Mouse (Mus musculus) MEL (cell line): ENCODE measurements around the gene Ncoa3. TPM values are rescaled to one million over a fixed set of nuclear protein-coding genes. Genes with fewer than 3 reads are reported as not detected.

Experiments
- DNase-seq: peaks from one replicate; pipeline ENCODE4 v3.0.0; 2011; ENCODE audit warnings: low read depth, low spot score
- H3K27ac ChIP-seq: 2 replicates; pipeline ENCODE4 v1.5.1; 2012; ENCODE audit warnings: low read depth, mild to moderate bottlenecking, control low read depth, low read length, moderate library complexity; ENCODE audit not compliant: control insufficient read depth
- H3K27me3 ChIP-seq, 2 experiments: fragments of 150-350 bp in 1 of 2; sonication (generic) in 1 of 2; 2 replicates each; pipeline ENCODE4 v1.6.1; 2012; ENCODE audit warnings: low read length in 2 of 2, mild to moderate bottlenecking in 2 of 2, improper control_type of control experiment in 1 of 2, moderate library complexity in 1 of 2; ENCODE audit not compliant: insufficient read depth in 2 of 2, control insufficient read depth in 1 of 2
- H3K36me3 ChIP-seq, 2 experiments: 2 replicates each; pipeline ENCODE4 v1.6.1; 2012 to 2014; ENCODE audit warnings: low read length in 2 of 2, improper control_type of control experiment in 1 of 2, inconsistent platforms in 1 of 2, mild to moderate bottlenecking in 1 of 2; ENCODE audit not compliant: insufficient read depth in 2 of 2, control insufficient read depth in 1 of 2
- H3K4me1 ChIP-seq, 2 experiments: fragments of 150-350 bp in 1 of 2; sonication (generic) in 1 of 2; 2 replicates each; pipeline ENCODE4 v1.6.1; 2012; ENCODE audit warnings: low read length in 2 of 2, improper control_type of control experiment in 1 of 2, mild to moderate bottlenecking in 1 of 2; ENCODE audit not compliant: insufficient read depth in 2 of 2, control insufficient read depth in 1 of 2
- H3K4me3 ChIP-seq, 2 experiments: fragments of 150-350 bp in 1 of 2; sonication (generic) in 1 of 2; 2 replicates each; pipeline ENCODE4 v1.5.1; 2012; ENCODE audit warnings: low read depth in 2 of 2, low read length in 2 of 2, mild to moderate bottlenecking in 2 of 2, moderate library complexity in 2 of 2, control low read depth in 1 of 2, improper control_type of control experiment in 1 of 2; ENCODE audit not compliant: control insufficient read depth in 1 of 2, insufficient read depth in 1 of 2
- H3K79me2 ChIP-seq: 2 replicates; pipeline ENCODE4 v1.6.1; 2012; ENCODE audit warnings: mild to moderate bottlenecking, low read length, moderate library complexity; ENCODE audit not compliant: control insufficient read depth, poor library complexity, insufficient read depth
- H3K9ac ChIP-seq: 2 replicates; pipeline ENCODE4 v1.6.1; 2012; ENCODE audit warnings: low read depth, mild to moderate bottlenecking, control low read depth, low read length, moderate library complexity; ENCODE audit not compliant: control insufficient read depth, poor library complexity, severe bottlenecking
- H3K9me3 ChIP-seq: fragments of 150-350 bp; sonication (generic); replicated peaks from 2 replicates; pipeline ENCODE4 v1.6.1; 2012; ENCODE audit warnings: mild to moderate bottlenecking, low read length, improper control_type of control experiment, moderate library complexity; ENCODE audit not compliant: insufficient read depth
- BHLHE40 ChIP-seq: IDR thresholded peaks from 2 replicates; pipeline ENCODE4 v1.6.1; 2012; ENCODE audit warnings: low read depth, mild to moderate bottlenecking, inconsistent platforms, low read length, improper control_type of control experiment, borderline replicate concordance
- CHD1 ChIP-seq: IDR thresholded peaks from 2 replicates; pipeline ENCODE4 v1.6.1; 2012; ENCODE audit warnings: low read depth, mild to moderate bottlenecking, inconsistent platforms, low read length, improper control_type of control experiment
- CTCF ChIP-seq, 3 experiments: IDR thresholded peaks in 2 of 3; conservative IDR thresholded peaks in 1 of 3; 2 replicates each; pipeline ENCODE4 v1.5.1; 2011 to 2012; ENCODE audit warnings: low read length in 3 of 3, low read depth in 2 of 3, mild to moderate bottlenecking in 2 of 3, improper control_type of control experiment in 1 of 3, inconsistent platforms in 1 of 3, mixed read lengths in 1 of 3, moderate library complexity in 1 of 3; ENCODE audit not compliant: control insufficient read depth in 1 of 3, insufficient read depth in 1 of 3, poor library complexity in 1 of 3, severe bottlenecking in 1 of 3
- EP300 ChIP-seq, 2 experiments: IDR thresholded peaks; 2 replicates each; pipeline ENCODE4 v1.6.1; 2011; ENCODE audit warnings: improper control_type of control experiment in 2 of 2, low read length in 2 of 2, low read depth in 1 of 2, mild to moderate bottlenecking in 1 of 2
- ETS1 ChIP-seq: IDR thresholded peaks from 2 replicates; pipeline ENCODE4 v1.6.1; 2012; ENCODE audit warnings: low read depth, mild to moderate bottlenecking, inconsistent platforms, low read length, improper control_type of control experiment, moderate library complexity
- GATA1 ChIP-seq: IDR thresholded peaks from 2 replicates; pipeline ENCODE4 v1.6.1; 2011; ENCODE audit warnings: low read depth, low read length, improper control_type of control experiment
- MAZ ChIP-seq: IDR thresholded peaks from 2 replicates; pipeline ENCODE4 v1.6.1; 2012; ENCODE audit warnings: low read depth, mild to moderate bottlenecking, inconsistent platforms, low read length, improper control_type of control experiment
- MEF2A ChIP-seq: IDR thresholded peaks from 2 replicates; pipeline ENCODE4 v1.6.1; 2014; ENCODE audit warnings: low read depth, mild to moderate bottlenecking, inconsistent platforms, low read length, improper control_type of control experiment; ENCODE audit not compliant: poor library complexity, insufficient replicate concordance, severe bottlenecking; ENCODE audit errors: extremely low read depth
- MXI1 ChIP-seq: IDR thresholded peaks from 2 replicates; pipeline ENCODE4 v1.6.1; 2011; ENCODE audit warnings: mild to moderate bottlenecking, low read depth, low read length, improper control_type of control experiment
- POLR2A ChIP-seq, 2 experiments: IDR thresholded peaks; 2 replicates each; pipeline ENCODE4 v1.6.1; 2011 to 2012; ENCODE audit warnings: low read length in 2 of 2, mild to moderate bottlenecking in 2 of 2, control low read depth in 1 of 2, improper control_type of control experiment in 1 of 2, low read depth in 1 of 2, moderate library complexity in 1 of 2; ENCODE audit not compliant: control insufficient read depth in 1 of 2, insufficient read depth in 1 of 2, poor library complexity in 1 of 2
- POLR2AphosphoS5 ChIP-seq: IDR thresholded peaks from 2 replicates; pipeline ENCODE4 v1.6.1; 2012; ENCODE audit warnings: low read depth, borderline replicate concordance, mild to moderate bottlenecking, inconsistent platforms, low read length, moderate library complexity, mixed read lengths
- TAL1 ChIP-seq: IDR thresholded peaks from 2 replicates; pipeline ENCODE4 v1.6.1; 2012; ENCODE audit warnings: mild to moderate bottlenecking, inconsistent platforms, low read length, moderate library complexity, mixed read lengths
- TCF12 ChIP-seq: IDR thresholded peaks from 2 replicates; pipeline ENCODE4 v1.6.1; 2014; ENCODE audit warnings: low read depth, mild to moderate bottlenecking, inconsistent platforms, low read length, improper control_type of control experiment, moderate library complexity
- UBTF ChIP-seq: IDR thresholded peaks from 2 replicates; pipeline ENCODE4 v1.6.1; 2012; ENCODE audit warnings: low read depth, mild to moderate bottlenecking, inconsistent platforms, low read length, improper control_type of control experiment, moderate library complexity, borderline replicate concordance; ENCODE audit not compliant: insufficient read depth
- ZKSCAN1 ChIP-seq: IDR thresholded peaks from 2 replicates; pipeline ENCODE4 v1.6.1; 2012; ENCODE audit warnings: low read depth, mild to moderate bottlenecking, inconsistent platforms, low read length, improper control_type of control experiment, moderate library complexity
- polyA plus RNA-seq, 2 experiments: library from polyadenylated mRNA; stranded (reverse) in 1 of 2; unstranded in 1 of 2; fragments of >175 nt in 1 of 2; fragments of >200 nt in 1 of 2; gene quantifications; 2 replicates each; pipeline versions ENCODE4 v1.2.1 to v1.2.4; 2012; ENCODE audit warnings: low replicate concordance in 2 of 2, low read depth in 1 of 2; ENCODE audit not compliant: insufficient read length in 2 of 2, insufficient read depth in 1 of 2, missing spikeins in 1 of 2
- total RNA-seq: library from RNA; depleted of rRNA; stranded (reverse); fragments of 300-350 nt; gene quantifications from 2 replicates; pipeline ENCODE4 v1.2.3, GENCODE M21; 2012

Ncoa3 gene
- total and polyA plus RNA-seq, 3 experiments: 5.7 to 19.8 (median 10.3) TPM

GRCm38 (mm10) chr2:165943113-165943512 lies 49.3 kb upstream of the Ncoa3 start:
- Histone ChIP-seq H3K36me3 (peaks cover 0 to 4% of the 10 kb centered on the region in 2 experiments; a peak in 2 of 4 replicates), H3K9me3 (no peaks in the 10 kb centered on the region), H3K9ac (no peak overlapping the region), H3K4me3 (no peak overlapping the region), H3K79me2 (no peaks in the 10 kb centered on the region), H3K27ac (no peak overlapping the region), H3K4me1 (peaks cover 1 to 11% of the 10 kb centered on the region in 2 experiments; a peak in 3 of 4 replicates), H3K27me3 (no peaks in the 10 kb centered on the region)
- no peak for DNase-seq
- TF ChIP-seq TAL1 (no peak), GATA1 (no peak), CHD1 (no peak), BHLHE40 (no peak), CTCF (IDR thresholded peaks at IDR 0.05 in 2 of 3, conservative IDR thresholded peaks at IDR 0.05 in 1 of 3; ENCODE audit: control insufficient read depth in 1 of 3, insufficient read depth in 1 of 3, low read depth in 2 of 3, low read length in 3 of 3, poor library complexity in 1 of 3, severe bottlenecking in 1 of 3) (no peak), UBTF (no peak)

DNA sequence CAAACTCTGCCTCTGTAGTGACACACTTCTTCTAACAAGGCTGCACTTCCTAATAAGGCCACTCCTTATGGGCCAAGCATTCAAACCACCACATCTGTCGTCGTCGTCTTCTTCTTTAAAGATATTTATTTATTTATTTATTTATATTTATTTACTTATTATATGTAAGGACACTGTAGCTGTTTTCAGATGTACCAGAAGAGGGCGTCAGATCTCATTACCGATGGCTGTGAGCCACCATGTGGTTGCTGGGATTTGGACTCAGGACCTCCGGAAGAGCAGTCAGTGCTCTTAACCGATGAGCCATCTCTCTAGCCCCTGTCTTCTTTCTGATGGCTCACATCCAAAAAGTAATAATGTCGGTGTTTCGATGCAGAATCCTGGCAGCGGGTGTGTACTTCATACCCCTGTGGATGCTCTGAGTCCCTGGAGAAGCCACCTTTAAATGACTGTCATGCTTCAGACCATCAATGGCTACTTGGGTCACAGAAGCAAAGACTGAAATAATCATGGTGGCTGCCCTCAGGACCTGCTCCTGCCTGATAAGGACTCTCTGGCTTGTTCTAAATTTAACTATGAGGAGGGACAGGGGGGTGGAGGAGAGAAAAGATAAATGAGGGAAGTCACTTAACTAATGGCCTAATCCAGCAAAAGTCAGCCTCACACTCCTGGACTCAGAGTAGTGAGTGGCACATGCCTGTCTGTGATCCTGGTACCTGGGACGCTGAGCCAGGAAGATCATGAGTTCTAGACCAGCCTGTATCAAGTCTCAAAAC lies 47.7 kb upstream of the Ncoa3 start:
- peak; percentile 39 for DNase-seq
- H3K27me3 ChIP-seq: no peaks in the 10 kb centered on the region
- no peak overlapping the region for H3K4me3 ChIP-seq
- H3K4me1 ChIP-seq: peaks cover 3 to 13% of the 10 kb centered on the region in 2 experiments; a peak in 3 of 4 replicates
- H3K79me2 ChIP-seq: no peaks in the 10 kb centered on the region
- H3K9ac ChIP-seq: no peak overlapping the region
- no peak overlapping the region for H3K27ac ChIP-seq
- no peaks in the 10 kb centered on the region for H3K9me3 ChIP-seq
- H3K36me3 ChIP-seq: peaks cover 0 to 7% of the 10 kb centered on the region in 2 experiments; a peak in 2 of 4 replicates
- peak; percentile 91; the same call in 1 of the 2 replicates for TF ChIP-seq MEF2A
- TF ChIP-seq ZKSCAN1: no peak
- TF ChIP-seq TCF12: peak; percentile 53; the same call in 1 of the 2 replicates
- peak; percentile 23 to 56; a peak in 3 of 4 replicates for TF ChIP-seq EP300 (IDR thresholded peaks at IDR 0.05; ENCODE audit: low read depth in 1 of 2, low read length in 2 of 2)
- no peak for TF ChIP-seq POLR2AphosphoS5
- peak; percentile 9; the same call in 1 of the 2 replicates for TF ChIP-seq ETS1
- TF ChIP-seq MXI1: no peak
- peak; percentile 61 for TF ChIP-seq GATA1
- TF ChIP-seq MAZ: no peak
- peak; percentile 80 for TF ChIP-seq TAL1
- peak; percentile 4 to 16 (median 14); a peak in 2 of 6 replicates for TF ChIP-seq CTCF (IDR thresholded peaks at IDR 0.05 in 2 of 3, conservative IDR thresholded peaks at IDR 0.05 in 1 of 3; ENCODE audit: control insufficient read depth in 1 of 3, insufficient read depth in 1 of 3, low read depth in 2 of 3, low read length in 3 of 3, poor library complexity in 1 of 3, severe bottlenecking in 1 of 3)
- no peak for TF ChIP-seq POLR2A (IDR thresholded peaks at IDR 0.05; ENCODE audit: control insufficient read depth in 1 of 2, insufficient read depth in 1 of 2, low read depth in 1 of 2, low read length in 2 of 2, poor library complexity in 1 of 2)
